Mouse (Mus musculus): ENCODE measurements around the gene Tpm4. TPM values are rescaled to one million over a fixed set of nuclear protein-coding genes. Genes with fewer than 3 reads are reported as not detected.
A peak's percentile ranks its signal among the peaks of the same experiment; 100 is the strongest.

Tpm4 gene
- polyA plus RNA-seq, 1 experiment from 2014 or later = 595 TPM

GRCm38 (mm10) chr8:72160707-72161697 lies 26.2 kb downstream of the Tpm4 start, which contains the start of gene Rab8a:
TSS of gene Rab8a (plus strand) at chr8:72161200.
- Histone ChIP-seq H3K36me3 (ENCODE audit: control insufficient read depth, insufficient read depth, low read length) (peaks cover 5% of the 10 kb centered on the region), H3K9me3 (ENCODE audit: control insufficient read depth, low read depth, low read length) (no peaks in the 10 kb centered on the region), H3K27ac (ENCODE audit: low read length) (peak within 1 kb of the TSS; percentile 80), H3K4me2 (replicated peaks; ENCODE audit: low read depth, low read length) (peak within 1 kb of the TSS; percentile 70), H3K4me1 (ENCODE audit: control insufficient read depth, insufficient read depth, low read length) (peaks cover 16% of the 10 kb centered on the region; the same call in 1 of the 2 replicates), H3K4me3 (ENCODE audit: low read depth, low read length) (peak within 1 kb of the TSS; percentile 92), H3K27me3 (ENCODE audit: control insufficient read depth, insufficient read depth, low read length) (no peaks in the 10 kb centered on the region), H3K9ac (replicated peaks; ENCODE audit: low read depth, low read length) (peak within 1 kb of the TSS; percentile 87)
- peak; percentile 99 for ATAC-seq (ENCODE audit: insufficient number of reproducible peaks, insufficient read depth, low FRiP score, low read depth)
- WGBS = under 1% methylated on average over 81 of the region's 82 CpGs

DNA sequence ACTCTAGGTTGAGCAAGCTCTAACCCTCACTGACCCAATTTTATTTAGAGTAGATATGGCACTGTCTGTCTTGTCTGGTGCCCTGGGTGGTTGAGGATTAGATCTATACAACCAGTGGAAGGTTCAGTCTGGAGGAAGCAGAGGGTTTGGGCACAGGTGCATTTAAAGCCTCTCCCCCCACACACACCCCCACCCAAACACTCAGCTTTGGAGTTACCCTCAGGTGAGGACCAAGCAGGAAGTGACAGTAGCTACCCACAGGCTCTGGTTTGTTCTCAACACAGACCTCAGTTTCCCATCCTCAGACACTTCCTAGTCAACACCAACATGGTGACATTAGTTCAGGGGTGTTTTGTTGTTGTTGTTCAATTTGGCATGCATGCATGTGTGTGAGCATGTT lies 28.0 kb downstream of the Tpm4 start:
- Histone ChIP-seq H3K27me3 (ENCODE audit: control insufficient read depth, insufficient read depth, low read length) (no peaks in the 10 kb centered on the region), H3K36me3 (ENCODE audit: control insufficient read depth, insufficient read depth, low read length) (peaks cover 7% of the 10 kb centered on the region), H3K9me3 (ENCODE audit: control insufficient read depth, low read depth, low read length) (no peaks in the 10 kb centered on the region), H3K4me1 (ENCODE audit: control insufficient read depth, insufficient read depth, low read length) (peaks cover 16% of the 10 kb centered on the region; the same call in 1 of the 2 replicates), H3K27ac (ENCODE audit: low read length) (no peak overlapping the region), H3K4me2 (replicated peaks; ENCODE audit: low read depth, low read length) (no peak overlapping the region), H3K4me3 (ENCODE audit: low read depth, low read length) (no peak overlapping the region), H3K9ac (replicated peaks; ENCODE audit: low read depth, low read length) (no peak overlapping the region)
- ATAC-seq (ENCODE audit: insufficient number of reproducible peaks, insufficient read depth, low FRiP score, low read depth) = no peak

DNA sequence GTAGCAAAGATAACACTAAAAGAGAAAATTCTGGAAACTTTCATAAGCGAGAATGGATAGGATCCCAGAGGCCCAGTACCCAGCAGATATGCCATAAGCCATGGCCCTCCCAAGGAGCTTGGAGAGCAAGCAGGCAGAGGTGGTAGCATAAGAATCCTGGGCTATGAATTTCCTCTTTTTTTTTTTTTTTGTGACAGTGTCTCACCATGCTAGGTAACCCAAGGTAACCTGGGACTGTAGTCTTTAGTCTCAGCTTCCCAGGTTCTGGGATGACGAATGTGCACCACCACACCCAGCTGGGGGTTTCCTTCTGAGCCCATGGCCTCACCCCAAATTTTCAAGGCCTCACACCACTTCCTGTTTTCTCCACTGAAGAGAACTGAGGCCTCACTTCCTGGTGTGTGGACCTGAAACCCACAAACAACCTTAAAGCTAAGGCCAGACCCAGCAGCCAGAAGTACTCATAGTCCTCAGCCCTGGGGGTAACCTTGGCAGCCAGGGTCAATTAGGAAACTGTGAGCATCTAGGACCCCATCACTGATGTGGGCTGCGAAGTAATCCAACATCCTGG lies 34.4 kb downstream of the Tpm4 start:
- Histone ChIP-seq H3K27ac (ENCODE audit: low read length) (no peak overlapping the region), H3K36me3 (ENCODE audit: control insufficient read depth, insufficient read depth, low read length) (peaks cover 62% of the 10 kb centered on the region), H3K9ac (replicated peaks; ENCODE audit: low read depth, low read length) (no peak overlapping the region), H3K4me1 (ENCODE audit: control insufficient read depth, insufficient read depth, low read length) (no peaks in the 10 kb centered on the region), H3K4me2 (replicated peaks; ENCODE audit: low read depth, low read length) (no peak overlapping the region), H3K4me3 (ENCODE audit: low read depth, low read length) (no peak overlapping the region), H3K9me3 (ENCODE audit: control insufficient read depth, low read depth, low read length) (no peaks in the 10 kb centered on the region), H3K27me3 (ENCODE audit: control insufficient read depth, insufficient read depth, low read length) (no peaks in the 10 kb centered on the region)
- 86% methylated on average over 3 of the region's 3 CpGs for WGBS
- no peak for ATAC-seq (ENCODE audit: insufficient number of reproducible peaks, insufficient read depth, low FRiP score, low read depth)

GRCm38 (mm10) chr8:72169681-72170249 lies 35.0 kb downstream of the Tpm4 start:
- no peaks in the 10 kb centered on the region for H3K9me3 ChIP-seq (ENCODE audit: control insufficient read depth, low read depth, low read length)
- no peak overlapping the region for H3K4me3 ChIP-seq (ENCODE audit: low read depth, low read length)
- H3K27me3 ChIP-seq (ENCODE audit: control insufficient read depth, insufficient read depth, low read length) = no peaks in the 10 kb centered on the region
- 73% methylated on average over 3 of the region's 3 CpGs for WGBS
- H3K9ac ChIP-seq (replicated peaks; ENCODE audit: low read depth, low read length) = no peak overlapping the region
- H3K4me1 ChIP-seq (ENCODE audit: control insufficient read depth, insufficient read depth, low read length) = no peaks in the 10 kb centered on the region
- peaks cover 63% of the 10 kb centered on the region for H3K36me3 ChIP-seq (ENCODE audit: control insufficient read depth, insufficient read depth, low read length)
- no peak for ATAC-seq (ENCODE audit: insufficient number of reproducible peaks, insufficient read depth, low FRiP score, low read depth)
- H3K27ac ChIP-seq (ENCODE audit: low read length) = no peak overlapping the region
- H3K4me2 ChIP-seq (replicated peaks; ENCODE audit: low read depth, low read length) = no peak overlapping the region

DNA sequence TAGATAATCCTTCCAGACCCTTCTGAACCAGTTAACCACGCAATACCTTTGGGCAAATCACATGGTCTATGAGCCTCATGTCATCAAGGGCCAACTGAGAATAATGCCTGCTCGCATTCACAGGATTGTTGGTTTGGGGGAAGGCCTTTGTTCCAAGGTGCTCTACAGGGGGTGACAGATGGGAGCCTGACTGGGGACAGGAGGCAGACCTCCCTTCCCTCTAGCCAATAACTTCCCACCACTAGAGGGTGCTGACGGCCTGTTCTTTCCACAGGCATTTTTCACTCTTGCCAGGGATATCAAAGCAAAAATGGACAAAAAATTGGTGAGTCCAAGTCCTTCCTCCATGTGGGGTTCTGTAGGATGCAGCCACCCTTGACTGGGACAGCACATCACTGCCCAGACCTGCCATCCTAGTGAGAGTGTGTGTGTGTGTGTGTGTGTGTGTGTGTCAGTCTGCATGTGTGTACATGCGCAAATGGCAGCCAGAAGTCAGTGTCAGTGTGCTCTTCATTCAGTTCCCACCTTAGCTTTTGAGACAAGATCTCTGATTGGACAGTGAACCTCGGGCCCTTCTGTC lies 42.7 kb downstream of the Tpm4 start:
- Histone ChIP-seq H3K27ac (ENCODE audit: low read length) (no peak overlapping the region), H3K4me1 (ENCODE audit: control insufficient read depth, insufficient read depth, low read length) (no peaks in the 10 kb centered on the region), H3K27me3 (ENCODE audit: control insufficient read depth, insufficient read depth, low read length) (no peaks in the 10 kb centered on the region), H3K9ac (replicated peaks; ENCODE audit: low read depth, low read length) (no peak overlapping the region), H3K36me3 (ENCODE audit: control insufficient read depth, insufficient read depth, low read length) (peaks cover 61% of the 10 kb centered on the region), H3K4me3 (ENCODE audit: low read depth, low read length) (no peak overlapping the region), H3K9me3 (ENCODE audit: control insufficient read depth, low read depth, low read length) (no peaks in the 10 kb centered on the region), H3K4me2 (replicated peaks; ENCODE audit: low read depth, low read length) (no peak overlapping the region)
- WGBS = 58% methylated on average over 5 of the region's 5 CpGs
- ATAC-seq (ENCODE audit: insufficient number of reproducible peaks, insufficient read depth, low FRiP score, low read depth) = no peak; the same call in 1 of the 2 replicates

DNA sequence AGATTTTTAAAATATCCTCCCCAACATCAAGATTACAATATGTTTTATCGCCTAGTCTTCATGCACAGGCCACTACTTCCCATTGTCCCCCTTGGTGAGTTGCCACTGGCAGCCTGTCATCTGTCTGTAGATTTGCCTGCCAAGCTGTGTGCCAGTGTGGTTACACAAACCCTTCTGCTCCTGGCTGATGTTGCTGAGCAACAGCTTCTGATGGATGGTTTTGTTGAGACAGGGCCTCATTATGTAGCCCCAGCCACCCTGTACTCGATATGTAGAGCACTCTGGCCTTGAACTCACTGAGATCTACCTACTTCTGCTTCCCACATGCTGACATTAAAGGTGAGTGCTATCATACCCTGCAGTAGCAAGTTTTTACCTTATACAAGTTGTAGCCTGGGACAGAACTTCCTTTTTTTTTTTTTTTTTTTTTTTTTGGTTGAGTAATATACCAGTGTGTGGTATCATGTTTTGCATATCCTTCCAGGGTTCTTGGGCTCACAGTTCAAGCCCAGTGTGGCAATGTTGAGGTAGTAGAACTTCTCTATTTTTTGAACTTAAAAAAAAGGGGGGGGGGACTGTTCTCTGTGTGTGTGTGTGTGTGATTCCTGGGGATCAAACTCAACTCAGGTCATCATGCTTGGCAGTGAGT lies 48.9 kb downstream of the Tpm4 start:
- Histone ChIP-seq H3K27ac (ENCODE audit: low read length) (no peak overlapping the region), H3K4me2 (replicated peaks; ENCODE audit: low read depth, low read length) (no peak overlapping the region), H3K4me1 (ENCODE audit: control insufficient read depth, insufficient read depth, low read length) (no peaks in the 10 kb centered on the region), H3K27me3 (ENCODE audit: control insufficient read depth, insufficient read depth, low read length) (no peaks in the 10 kb centered on the region), H3K4me3 (ENCODE audit: low read depth, low read length) (no peak overlapping the region), H3K9me3 (ENCODE audit: control insufficient read depth, low read depth, low read length) (no peaks in the 10 kb centered on the region), H3K36me3 (ENCODE audit: control insufficient read depth, insufficient read depth, low read length) (peaks cover 9% of the 10 kb centered on the region), H3K9ac (replicated peaks; ENCODE audit: low read depth, low read length) (no peak overlapping the region)
- 72% methylated on average over 2 of the region's 2 CpGs for WGBS
- ATAC-seq (ENCODE audit: insufficient number of reproducible peaks, insufficient read depth, low FRiP score, low read depth) = no peak

DNA sequence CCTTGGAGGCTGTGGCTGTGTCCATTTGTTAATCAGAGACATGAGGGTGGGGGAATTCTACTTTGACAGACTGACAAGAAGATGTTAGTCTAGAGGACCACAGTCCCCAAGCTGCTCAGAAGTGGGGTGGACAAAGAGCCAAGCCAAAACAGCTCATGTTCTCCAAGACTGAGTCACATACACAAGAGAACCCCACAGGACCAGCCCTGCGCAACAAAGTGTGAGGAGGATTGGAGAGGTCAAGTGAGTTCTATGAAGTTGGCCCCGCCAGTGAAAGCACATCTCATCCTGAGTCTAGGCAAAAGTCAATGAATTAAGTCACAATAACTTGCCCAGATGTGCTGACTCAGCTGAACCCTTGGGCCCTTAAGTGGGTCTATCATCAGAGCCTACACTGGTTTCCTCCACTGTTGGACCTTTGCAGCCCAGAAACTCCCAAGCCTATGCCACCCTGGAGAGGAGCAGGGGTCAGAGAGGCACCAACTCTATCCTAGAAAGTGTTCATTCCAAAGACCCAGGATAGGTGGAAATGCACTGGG lies 53.1 kb downstream of the Tpm4 start:
- H3K9ac ChIP-seq (replicated peaks; ENCODE audit: low read depth, low read length) = no peak overlapping the region
- no peak overlapping the region for H3K27ac ChIP-seq (ENCODE audit: low read length)
- 75% methylated on average over 2 of the region's 2 CpGs for WGBS
- no peaks in the 10 kb centered on the region for H3K27me3 ChIP-seq (ENCODE audit: control insufficient read depth, insufficient read depth, low read length)
- ATAC-seq (ENCODE audit: insufficient number of reproducible peaks, insufficient read depth, low FRiP score, low read depth) = no peak
- H3K36me3 ChIP-seq (ENCODE audit: control insufficient read depth, insufficient read depth, low read length) = no peaks in the 10 kb centered on the region
- H3K4me1 ChIP-seq (ENCODE audit: control insufficient read depth, insufficient read depth, low read length) = no peaks in the 10 kb centered on the region
- no peak overlapping the region for H3K4me3 ChIP-seq (ENCODE audit: low read depth, low read length)
- no peak overlapping the region for H3K4me2 ChIP-seq (replicated peaks; ENCODE audit: low read depth, low read length)
- no peaks in the 10 kb centered on the region for H3K9me3 ChIP-seq (ENCODE audit: control insufficient read depth, low read depth, low read length)

Measured in stomach, embryonic 14.5 days (tissue).